Mouse (Mus musculus): ENCODE measurements around the gene Hist1h1t. TPM values are rescaled to one million over a fixed set of nuclear protein-coding genes. Genes with fewer than 3 reads are reported as not detected.

Gene Hist1h1t
- 0.13 TPM in 1 of 2 replicates, not detected in the other for polyA plus RNA-seq (2012; rRNA removed)

DNA sequence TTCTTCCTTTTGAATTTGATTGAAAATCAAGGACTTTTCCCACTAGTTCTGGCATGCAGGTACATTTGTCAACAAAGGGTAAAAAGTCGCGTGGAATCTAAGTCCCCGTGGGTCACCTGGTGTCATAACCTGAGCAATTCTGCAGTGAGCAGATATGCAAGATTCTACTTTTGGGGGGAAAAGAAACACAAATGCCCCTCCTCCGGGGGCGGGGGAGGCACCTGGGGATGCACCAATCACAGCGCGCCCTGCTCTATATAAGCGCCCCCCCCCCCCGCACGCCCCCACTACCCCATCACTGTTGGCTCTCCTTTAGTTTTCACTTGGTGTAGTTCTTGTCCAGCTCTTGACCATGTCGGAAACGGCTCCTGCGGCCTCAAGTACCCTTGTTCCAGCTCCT is at the start of gene Hist1h1t:
Gene Hist1h1t, plus strand, starts transcription at position 301 of the 400 bp plus-strand sequence.

GRCm38 (mm10) chr13:23683755-23684281 is 11.8 kb upstream of the Hist1h1t start, which contains the start of the genes Hist1h2ac and Hist1h2bc:
TSS of gene Hist1h2ac (minus strand) at chr13:23683948.
TSS of gene Hist1h2bc (plus strand) at chr13:23684199.

DNA sequence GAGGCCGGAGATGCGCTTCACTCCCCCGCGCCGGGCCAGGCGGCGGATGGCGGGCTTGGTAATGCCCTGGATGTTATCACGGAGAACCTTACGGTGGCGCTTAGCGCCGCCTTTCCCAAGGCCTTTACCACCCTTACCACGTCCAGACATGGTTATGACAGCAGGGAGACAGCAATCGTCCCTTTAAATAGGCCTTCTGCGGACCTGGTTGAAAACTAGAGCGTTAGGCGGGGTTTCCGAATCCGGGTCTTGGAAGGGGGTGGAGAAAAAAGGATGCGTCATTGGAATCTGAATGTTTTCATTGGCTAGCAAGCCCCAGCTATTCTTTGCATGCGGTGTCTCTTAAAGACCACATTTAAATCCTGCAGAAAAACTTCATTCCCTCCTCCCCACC is 2.7 kb downstream of the Hist1h1t start, which contains the start of gene Hist1h4c:
Gene Hist1h4c, minus strand, starts transcription at position 155 of the 394 bp plus-strand sequence.

DNA sequence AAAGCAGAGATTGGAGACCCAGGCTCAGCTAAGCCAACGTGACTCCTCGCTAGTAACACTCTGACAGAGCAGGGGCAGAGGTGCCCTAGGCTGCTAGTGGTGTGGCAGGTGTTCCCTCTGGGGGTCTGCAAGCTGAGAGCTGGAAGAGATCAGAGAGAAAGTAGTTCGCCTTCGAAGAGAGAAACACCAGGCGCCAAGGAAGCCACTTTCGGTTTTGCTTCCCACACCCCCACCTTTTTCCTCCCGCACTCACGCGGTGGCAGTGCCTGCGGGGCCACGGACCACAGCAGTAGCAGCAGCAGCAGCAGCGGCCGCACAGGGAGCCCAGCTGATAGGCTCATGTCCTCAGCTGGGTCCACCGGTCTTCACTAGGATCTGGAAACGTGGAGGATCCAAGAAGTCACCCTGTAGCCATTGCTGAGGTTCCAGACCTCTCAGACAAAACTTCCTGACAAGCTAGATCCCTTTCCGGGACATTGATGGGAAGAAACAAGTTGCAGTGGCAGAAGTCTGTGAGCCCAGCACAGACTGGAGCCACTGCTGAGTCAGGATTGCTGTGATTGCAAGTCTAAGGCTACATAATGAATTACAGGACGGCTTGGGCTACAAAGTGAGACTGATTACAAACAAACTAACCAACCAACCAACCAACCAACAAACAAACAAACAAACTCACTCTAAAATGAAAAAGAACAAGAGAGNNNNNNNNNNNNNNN is 14.9 kb downstream of the Hist1h1t start, which contains the start of gene Hfe:
Gene Hfe, minus strand, starts transcription at position 481 of the 716 bp plus-strand sequence.

DNA sequence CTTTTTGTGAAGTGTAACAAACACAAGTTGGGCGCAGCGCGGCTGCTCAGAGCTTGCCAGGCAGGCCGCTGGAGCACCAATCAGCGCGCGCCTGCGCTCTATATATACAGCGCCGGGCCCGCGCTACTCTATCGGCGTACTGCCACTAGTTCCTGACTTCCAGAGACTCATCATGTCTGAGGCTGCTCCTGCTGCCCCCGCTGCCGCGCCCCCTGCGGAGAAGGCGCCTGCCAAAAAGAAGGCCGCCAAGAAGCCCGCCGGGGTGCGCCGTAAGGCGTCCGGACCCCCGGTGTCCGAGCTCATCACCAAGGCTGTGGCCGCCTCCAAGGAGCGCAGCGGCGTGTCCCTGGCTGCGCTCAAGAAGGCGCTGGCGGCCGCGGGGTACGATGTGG is 43.1 kb downstream of the Hist1h1t start, which contains the start of gene Hist1h1c:
Gene Hist1h1c, plus strand, starts transcription at position 132 of the 392 bp plus-strand sequence.

DNA sequence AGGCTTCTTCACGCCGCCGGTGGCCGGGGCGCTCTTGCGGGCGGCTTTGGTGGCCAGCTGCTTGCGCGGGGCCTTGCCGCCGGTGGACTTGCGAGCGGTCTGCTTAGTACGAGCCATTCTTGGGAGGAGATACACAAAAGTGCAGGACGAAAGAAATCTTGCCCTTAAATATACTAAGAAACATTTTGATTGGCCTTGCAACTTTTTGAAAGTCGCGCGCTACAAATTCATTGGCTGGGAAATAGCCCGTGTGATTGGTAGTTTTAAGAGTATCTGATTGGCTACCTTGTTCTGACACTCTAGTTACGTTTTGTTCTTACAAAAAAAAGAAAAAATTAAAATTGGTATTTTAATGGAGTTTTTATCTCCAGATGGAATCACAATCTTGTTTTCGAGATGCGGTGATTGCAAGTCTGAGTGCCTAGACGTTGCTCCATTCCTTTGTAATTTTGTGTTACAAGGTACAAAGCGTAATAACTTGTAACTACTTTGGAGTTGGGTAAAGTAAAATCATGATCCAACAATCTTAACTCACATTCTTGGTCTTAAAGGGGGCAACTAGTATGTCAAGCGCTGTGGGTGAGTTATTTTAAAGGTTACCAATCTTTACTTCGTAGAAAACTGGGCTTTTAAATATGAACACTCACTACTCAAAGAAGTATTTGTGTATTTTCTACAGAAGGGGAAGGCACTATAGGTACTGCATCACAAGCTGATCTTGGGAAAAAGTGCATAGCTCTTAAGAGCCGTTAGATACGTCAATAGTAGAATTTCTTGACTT is 50.0 kb downstream of the Hist1h1t start, which contains the start of gene Hist1h3c:
Gene Hist1h3c, minus strand, starts transcription at position 222 of the 781 bp plus-strand sequence.

Other genes with a start within 250 kb of the Hist1h1t start
- 1.8 and 2.0 TPM in 2 replicates for gene Btn1a1, start 229.9 kb upstream of the Hist1h1t start, polyA plus RNA-seq (2012; rRNA removed)
- not detected in 2 replicates for gene Btn2a2, start 207.0 kb upstream of the Hist1h1t start, polyA plus RNA-seq (2012; rRNA removed)
- gene Hist1h4h, start 164.8 kb upstream of the Hist1h1t start, polyA plus RNA-seq (2012; rRNA removed), result 20.0 and 22.7 TPM in 2 replicates
- 254 and 365 TPM in 2 replicates for gene Hist1h2af, start 161.9 kb upstream of the Hist1h1t start, polyA plus RNA-seq (2012; rRNA removed)
- 40.7 and 47.0 TPM in 2 replicates for gene Hist1h3g, start 160.4 kb upstream of the Hist1h1t start, polyA plus RNA-seq (2012; rRNA removed)
- gene Hist1h2bh, start 152.4 kb upstream of the Hist1h1t start, polyA plus RNA-seq (2012; rRNA removed), result 6.3 and 6.5 TPM in 2 replicates
- 4.4 and 4.5 TPM in 2 replicates for gene Hist1h3f, start 151.8 kb upstream of the Hist1h1t start, polyA plus RNA-seq (2012; rRNA removed)
- gene Hist1h4f, start 144.2 kb upstream of the Hist1h1t start, polyA plus RNA-seq (2012; rRNA removed), result 19.0 and 21.1 TPM in 2 replicates
- gene Hist1h1d, start 142.6 kb upstream of the Hist1h1t start, polyA plus RNA-seq (2012; rRNA removed), result 0.66 and 0.96 TPM in 2 replicates
- gene Hist1h3e, start 133.4 kb upstream of the Hist1h1t start, polyA plus RNA-seq (2012; rRNA removed), result 24.2 and 24.8 TPM in 2 replicates
- gene Hist1h2ae, start 124.6 kb upstream of the Hist1h1t start, polyA plus RNA-seq (2012; rRNA removed), result 11.7 and 13.2 TPM in 2 replicates
- gene Hist1h2bg, start 124.4 kb upstream of the Hist1h1t start, polyA plus RNA-seq (2012; rRNA removed), result 35.1 and 41.0 TPM in 2 replicates
- gene Hist1h2bf, start 121.6 kb upstream of the Hist1h1t start, polyA plus RNA-seq (2012; rRNA removed), result 12.1 and 12.6 TPM in 2 replicates
- 8.7 and 8.8 TPM in 2 replicates for gene Hist1h2ad, start 121.4 kb upstream of the Hist1h1t start, polyA plus RNA-seq (2012; rRNA removed)
- 19.8 and 22.5 TPM in 2 replicates for gene Hist1h3d, start 120.1 kb upstream of the Hist1h1t start, polyA plus RNA-seq (2012; rRNA removed)
- gene Hist1h4d, start 114.2 kb upstream of the Hist1h1t start, polyA plus RNA-seq (2012; rRNA removed), result 7.9 and 8.2 TPM in 2 replicates
- gene Hist1h2be, start 74.7 kb upstream of the Hist1h1t start, polyA plus RNA-seq (2012; rRNA removed), result 2.9 and 3.1 TPM in 2 replicates
- 7.8 and 10.5 TPM in 2 replicates for gene Hist1h1e, start 73.3 kb upstream of the Hist1h1t start, polyA plus RNA-seq (2012; rRNA removed)
- gene Hist1h2ac, start 11.9 kb upstream of the Hist1h1t start, polyA plus RNA-seq (2012; rRNA removed), result 1.2 and 1.3 TPM in 2 replicates
- gene Hist1h2bc, start 11.6 kb upstream of the Hist1h1t start, polyA plus RNA-seq (2012; rRNA removed), result 75.9 and 78.5 TPM in 2 replicates
- 5.9 TPM in 2 replicates for gene Hist1h4c, start 2.6 kb downstream of the Hist1h1t start, polyA plus RNA-seq (2012; rRNA removed)
- 2.5 and 4.1 TPM in 2 replicates for gene Hfe, start 15.0 kb downstream of the Hist1h1t start, polyA plus RNA-seq (2012; rRNA removed)
- 41.5 and 49.3 TPM in 2 replicates for gene Hist1h1c, start 43.0 kb downstream of the Hist1h1t start, polyA plus RNA-seq (2012; rRNA removed)
- gene Hist1h3c, start 49.8 kb downstream of the Hist1h1t start, polyA plus RNA-seq (2012; rRNA removed), result 38.4 and 43.0 TPM in 2 replicates
- 15.4 and 18.8 TPM in 2 replicates for gene Hist1h2bb, start 50.9 kb downstream of the Hist1h1t start, polyA plus RNA-seq (2012; rRNA removed)
- gene Hist1h2ab, start 55.3 kb downstream of the Hist1h1t start, polyA plus RNA-seq (2012; rRNA removed), result 38.0 and 42.8 TPM in 2 replicates
- gene Hist1h3b, start 56.5 kb downstream of the Hist1h1t start, polyA plus RNA-seq (2012; rRNA removed), result 36.3 and 37.0 TPM in 2 replicates
- gene Hist1h4b, start 61.2 kb downstream of the Hist1h1t start, polyA plus RNA-seq (2012; rRNA removed), result 20.1 and 25.1 TPM in 2 replicates
- 10.7 and 12.1 TPM in 2 replicates for gene Hist1h4a, start 65.4 kb downstream of the Hist1h1t start, polyA plus RNA-seq (2012; rRNA removed)
- 32.0 and 44.7 TPM in 2 replicates for gene Hist1h3a, start 66.6 kb downstream of the Hist1h1t start, polyA plus RNA-seq (2012; rRNA removed)
- 13.8 and 15.6 TPM in 2 replicates for gene Hist1h1a, start 67.9 kb downstream of the Hist1h1t start, polyA plus RNA-seq (2012; rRNA removed)
- 0.01 and 0.02 TPM in 2 replicates for gene Trim38, start 74.1 kb downstream of the Hist1h1t start, polyA plus RNA-seq (2012; rRNA removed)
- 0.92 and 1.1 TPM in 2 replicates for gene Slc17a2, start 111.2 kb downstream of the Hist1h1t start, polyA plus RNA-seq (2012; rRNA removed)
- 2.9 and 3.4 TPM in 2 replicates for gene Slc17a3, start 143.6 kb downstream of the Hist1h1t start, polyA plus RNA-seq (2012; rRNA removed)
- gene Slc17a1, start 171.9 kb downstream of the Hist1h1t start, polyA plus RNA-seq (2012; rRNA removed), result 0.07 and 0.14 TPM in 2 replicates
- gene Slc17a4, start 219.2 kb downstream of the Hist1h1t start, polyA plus RNA-seq (2012; rRNA removed), result 0.03 and 0.05 TPM in 2 replicates
- not detected in 2 replicates for gene Hist1h2ba, start 238.3 kb downstream of the Hist1h1t start, polyA plus RNA-seq (2012; rRNA removed)
- gene Hist1h2aa, start 238.6 kb downstream of the Hist1h1t start, polyA plus RNA-seq (2012; rRNA removed), result not detected in 2 replicates

All from liver, embryonic 14 days (tissue).